Mouse (Mus musculus) hindlimb bud, embryonic 11.5 days (tissue): ENCODE data around the gene Srek1ip1.

Experiments
- DNase-seq: peaks from one replicate; pipeline ENCODE4 v3.0.0-alpha.2; 2012; ENCODE audit warnings: low read depth, low spot score; ENCODE audit errors: extremely low spot score

Srek1ip1 gene

GRCm38 (mm10) chr13:104792184-104792583 lies at the start of gene Srek1ip1:
TSS of gene Srek1ip1 (plus strand) at chr13:104792484.
- no peak for DNase-seq

GRCm38 (mm10) chr13:104742866-104743265 lies 49.4 kb upstream of the Srek1ip1 start:
- peak; percentile 76 for DNase-seq

- DNase-seq, result no peak
Observed at GRCm38 (mm10) chr13:104747032-104747431, 45.3 kb upstream of the Srek1ip1 start.

- no peak for DNase-seq
Observed at GRCm38 (mm10) chr13:104759381-104759780, 32.9 kb upstream of the Srek1ip1 start.

- no peak for DNase-seq
Observed at GRCm38 (mm10) chr13:104762401-104762800, 29.9 kb upstream of the Srek1ip1 start.

- DNase-seq, result no peak
Observed at GRCm38 (mm10) chr13:104763193-104763592, 29.1 kb upstream of the Srek1ip1 start.

GRCm38 (mm10) chr13:104779104-104779670 lies 13.1 kb upstream of the Srek1ip1 start:
- DNase-seq, result no peak

- DNase-seq, result no peak
Observed at GRCm38 (mm10) chr13:104787260-104787659, 5.0 kb upstream of the Srek1ip1 start.

- peak; percentile 37 for DNase-seq
Observed at GRCm38 (mm10) chr13:104789663-104790062, 2.6 kb upstream of the Srek1ip1 start.

- no peak for DNase-seq
Observed at GRCm38 (mm10) chr13:104794421-104794820, 2.1 kb downstream of the Srek1ip1 start.

GRCm38 (mm10) chr13:104799067-104799466 lies 6.8 kb downstream of the Srek1ip1 start:
- DNase-seq, result no peak

GRCm38 (mm10) chr13:104799566-104800182 lies 7.4 kb downstream of the Srek1ip1 start:
- no peak for DNase-seq

- DNase-seq, result peak; percentile 42
Observed at GRCm38 (mm10) chr13:104805681-104806080, 13.4 kb downstream of the Srek1ip1 start.

GRCm38 (mm10) chr13:104816270-104816634 lies 24.0 kb downstream of the Srek1ip1 start:
- DNase-seq, result no peak

- DNase-seq, result peak; percentile 86
Observed at GRCm38 (mm10) chr13:104816635-104817571, 24.6 kb downstream of the Srek1ip1 start, which contains the start of gene Cwc27. TSS of gene Cwc27 (minus strand) at chr13:104817142.

- DNase-seq, result no peak
Observed at GRCm38 (mm10) chr13:104817696-104818095, 25.4 kb downstream of the Srek1ip1 start.

GRCm38 (mm10) chr13:104821192-104821591 lies 28.9 kb downstream of the Srek1ip1 start:
- DNase-seq, result no peak

- DNase-seq, result no peak
Observed at GRCm38 (mm10) chr13:104821908-104822307, 29.6 kb downstream of the Srek1ip1 start.

GRCm38 (mm10) chr13:104822411-104822838 lies 30.1 kb downstream of the Srek1ip1 start:
- no peak for DNase-seq

- no peak for DNase-seq
Observed at GRCm38 (mm10) chr13:104825470-104825869, 33.2 kb downstream of the Srek1ip1 start.

GRCm38 (mm10) chr13:104832811-104833210 lies 40.5 kb downstream of the Srek1ip1 start:
- DNase-seq, result no peak

GRCm38 (mm10) chr13:104837628-104838027 lies 45.3 kb downstream of the Srek1ip1 start:
- no peak for DNase-seq
